Mouse (Mus musculus) lung, postnatal 0 days (tissue): Measurements from ENCODE around the gene Mdm2. TPM values are rescaled to one million over a fixed set of nuclear protein-coding genes. Genes with fewer than 3 reads are reported as not detected.

Source experiments
- ATAC-seq: fragments of 200-750 bp; cut with Nextera tagmentation; 2 replicates; pipeline ENCODE4 v1.8.0; 2017; ENCODE audit warnings: moderate library complexity
- DNase-seq: peaks from one replicate; pipeline ENCODE4 v3.0.0-alpha.2; 2016; ENCODE audit warnings: low spot score
- H3K27ac ChIP-seq: fragments of 300-500 bp; sonication (generic); 2 replicates; pipeline ENCODE4 v1.5.1; 2014; ENCODE audit warnings: antibody characterized with exemption, mild to moderate bottlenecking, low read length, mixed read lengths
- H3K27me3 ChIP-seq: fragments of 300-500 bp; sonication (generic); replicated peaks from 2 replicates; pipeline ENCODE4 v1.6.1; 2014; ENCODE audit warnings: low read length, mixed read lengths; ENCODE audit not compliant: insufficient read depth
- H3K36me3 ChIP-seq: fragments of 300-500 bp; sonication (generic); 2 replicates; pipeline ENCODE4 v1.6.1; 2014; ENCODE audit warnings: low read length, mixed read lengths; ENCODE audit not compliant: insufficient read depth
- H3K4me1 ChIP-seq: fragments of 300-500 bp; sonication (generic); 2 replicates; pipeline ENCODE4 v1.6.1; 2014; ENCODE audit warnings: antibody characterized with exemption, low read depth, low read length, mixed read lengths; ENCODE audit not compliant: insufficient read depth
- H3K4me2 ChIP-seq: fragments of 300-500 bp; sonication (generic); replicated peaks from 2 replicates; pipeline ENCODE4 v1.6.1; 2014; ENCODE audit warnings: low read depth, mild to moderate bottlenecking, low read length, moderate library complexity, mixed read lengths
- H3K4me3 ChIP-seq: fragments of 300-500 bp; sonication (generic); 2 replicates; pipeline ENCODE4 v1.5.1; 2014; ENCODE audit warnings: low read depth, low read length
- H3K9ac ChIP-seq: fragments of 300-500 bp; sonication (generic); replicated peaks from 2 replicates; pipeline ENCODE4 v1.6.1; 2014; ENCODE audit warnings: low read depth, mild to moderate bottlenecking
- H3K9me3 ChIP-seq: fragments of 300-500 bp; sonication (generic); 2 replicates; pipeline ENCODE4 v1.6.1; 2016; ENCODE audit warnings: low read length, mixed read lengths
- CTCF ChIP-seq: IDR thresholded peaks from 2 replicates; pipeline ENCODE4 v1.5.1; 2016; ENCODE audit warnings: antibody characterized with exemption, mild to moderate bottlenecking
- EP300 ChIP-seq: IDR thresholded peaks from 2 replicates; pipeline ENCODE4 v1.6.1; 2016; ENCODE audit warnings: antibody characterized with exemption, mild to moderate bottlenecking, control low read depth
- WGBS: fragments of 180-500 bp; shearing (Covaris S2); extraction: QIAGEN DNeasy Blood & Tissue Kit; methylation state at CpG from one replicate; pipeline ENCODE4 v1.1.7; 2014; 5-methylcytosine and 5-hydroxymethylcytosine counted together
- polyA plus RNA-seq: library from polyadenylated mRNA; unstranded; fragments of >200 nt; fragmentation: Nextera tagmentation; extraction: Ambion mirVana; gene quantifications from 2 replicates; pipeline ENCODE4 v1.2.1, GENCODE M21; 2015

Gene Mdm2
- polyA plus RNA-seq, 1 experiment from 2014 or later: 22.7 TPM

DNA sequence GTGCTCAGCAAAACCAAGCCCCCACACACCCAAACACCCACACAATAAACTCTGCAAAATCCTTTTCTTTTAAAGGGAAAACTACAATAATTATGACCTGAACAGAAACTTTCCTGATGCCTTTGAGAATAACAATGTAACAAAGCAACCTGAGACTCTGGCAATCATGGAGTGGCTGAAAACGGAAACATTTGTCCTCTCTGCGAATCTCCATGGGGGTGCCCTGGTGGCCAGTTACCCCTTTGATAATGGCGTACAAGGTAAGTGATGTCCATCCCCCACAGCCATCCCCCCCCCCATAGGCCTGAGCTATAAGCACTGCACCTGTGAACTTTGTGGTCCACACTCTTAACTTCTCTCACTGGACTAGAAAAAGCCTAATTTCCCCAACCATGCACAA lies 40.5 kb downstream of the Mdm2 start:
- Histone ChIP-seq H3K4me2 (no peak overlapping the region), H3K4me1 (no peaks in the 10 kb centered on the region), H3K9ac (no peak overlapping the region), H3K9me3 (no peaks in the 10 kb centered on the region), H3K4me3 (no peak overlapping the region), H3K27me3 (no peaks in the 10 kb centered on the region), H3K27ac (no peak overlapping the region), H3K36me3 (no peaks in the 10 kb centered on the region)
- no peak for DNase-seq
- no peak for ATAC-seq
- no peak for TF ChIP-seq CTCF
- 83% methylated on average over 3 of the region's 3 CpGs for WGBS

DNA sequence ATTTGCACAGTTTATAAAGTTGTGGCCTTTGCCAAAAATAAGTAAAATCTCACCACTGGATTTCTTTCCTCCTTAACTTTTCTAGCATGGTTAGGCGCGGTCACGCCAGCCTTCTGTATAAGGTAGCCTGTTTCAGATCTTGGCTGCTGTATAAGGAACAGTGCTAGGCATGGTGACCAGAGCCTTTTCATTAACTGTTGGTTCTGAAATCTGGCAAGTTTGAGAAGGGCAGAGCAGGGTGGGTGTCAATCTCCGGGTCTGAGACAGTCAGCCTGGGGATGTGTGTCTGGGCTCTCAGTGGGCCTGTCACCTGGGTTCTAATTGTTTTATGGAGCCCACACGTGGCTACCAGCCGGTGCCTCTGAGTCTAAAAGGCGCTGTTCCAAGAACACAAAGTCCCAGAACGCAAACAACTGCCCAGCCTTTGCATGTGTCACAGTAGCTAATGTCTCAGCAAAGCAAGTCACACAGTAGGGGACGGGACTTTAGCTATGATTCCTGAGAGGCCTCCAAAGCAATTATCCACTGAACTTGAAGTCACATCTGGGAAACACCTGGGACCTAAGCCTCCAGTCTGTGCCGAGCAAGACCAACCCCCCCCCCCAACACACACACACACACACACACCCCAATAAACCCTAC lies 41.0 kb downstream of the Mdm2 start:
- H3K27ac ChIP-seq: no peak overlapping the region
- no peak overlapping the region for H3K9ac ChIP-seq
- DNase-seq: peak; percentile 57
- TF ChIP-seq EP300: peak; percentile 62; the same call in 1 of the 2 replicates
- TF ChIP-seq CTCF: no peak
- 59% methylated on average over 10 of the region's 10 CpGs for WGBS
- H3K4me2 ChIP-seq: no peak overlapping the region
- no peaks in the 10 kb centered on the region for H3K4me1 ChIP-seq
- H3K4me3 ChIP-seq: no peak overlapping the region
- H3K9me3 ChIP-seq: no peaks in the 10 kb centered on the region
- H3K27me3 ChIP-seq: no peaks in the 10 kb centered on the region
- ATAC-seq: peak; percentile 77
- H3K36me3 ChIP-seq: no peaks in the 10 kb centered on the region

GRCm38 (mm10) chr10:117668546-117669300 lies 41.8 kb downstream of the Mdm2 start:
- no peak overlapping the region for H3K9ac ChIP-seq
- no peak overlapping the region for H3K27ac ChIP-seq
- no peaks in the 10 kb centered on the region for H3K36me3 ChIP-seq
- no peaks in the 10 kb centered on the region for H3K4me1 ChIP-seq
- no peaks in the 10 kb centered on the region for H3K9me3 ChIP-seq
- no peak for TF ChIP-seq CTCF
- no peak for TF ChIP-seq EP300
- no peak overlapping the region for H3K4me2 ChIP-seq
- DNase-seq (no peak), ATAC-seq (no peak)
- no peak overlapping the region for H3K4me3 ChIP-seq
- no peaks in the 10 kb centered on the region for H3K27me3 ChIP-seq
- WGBS: 72% methylated on average over 10 of the region's 10 CpGs

- H3K27me3 ChIP-seq: no peaks in the 10 kb centered on the region
- H3K9me3 ChIP-seq: no peaks in the 10 kb centered on the region
- no peak for ATAC-seq
- WGBS: 93% methylated on average over 28 of the region's 28 CpGs
- H3K27ac ChIP-seq: no peak overlapping the region
- H3K9ac ChIP-seq: no peak overlapping the region
- H3K4me1 ChIP-seq: peaks cover 3% of the 10 kb centered on the region; the same call in 1 of the 2 replicates
- H3K4me2 ChIP-seq: no peak overlapping the region
- H3K4me3 ChIP-seq: no peak overlapping the region
- TF ChIP-seq EP300: no peak
- TF ChIP-seq CTCF: no peak
- H3K36me3 ChIP-seq: no peaks in the 10 kb centered on the region
- DNase-seq: no peak
These were observed 42.7 kb downstream of the Mdm2 start for GRCm38 (mm10) chr10:117667663-117668507.

- H3K4me1 ChIP-seq: peaks cover 6% of the 10 kb centered on the region; the same call in 1 of the 2 replicates
- H3K27me3 ChIP-seq: no peaks in the 10 kb centered on the region
- DNase-seq (no peak), ATAC-seq (no peak)
- TF ChIP-seq EP300: no peak
- no peak for TF ChIP-seq CTCF
- WGBS: 89% methylated on average over 9 of the region's 9 CpGs
- no peaks in the 10 kb centered on the region for H3K36me3 ChIP-seq
- H3K9ac ChIP-seq: no peak overlapping the region
- no peaks in the 10 kb centered on the region for H3K9me3 ChIP-seq
- no peak overlapping the region for H3K4me2 ChIP-seq
- no peak overlapping the region for H3K4me3 ChIP-seq
- H3K27ac ChIP-seq: no peak overlapping the region
These were observed 43.5 kb downstream of the Mdm2 start for GRCm38 (mm10) chr10:117666947-117667630.

GRCm38 (mm10) chr10:117666361-117666760 lies 44.2 kb downstream of the Mdm2 start:
- 87% methylated on average over 3 of the region's 3 CpGs for whole genome bisulfite sequencing
- Histone ChIP-seq H3K36me3 (no peaks in the 10 kb centered on the region), H3K27ac (no peak overlapping the region)

More at GRCm38 (mm10) chr10:117666361-117666760, 44.2 kb downstream of the Mdm2 start:
- ATAC-seq (no peak), DNase-seq (no peak)
- TF ChIP-seq CTCF: no peak
- no peak for TF ChIP-seq EP300
- Histone ChIP-seq H3K4me2 (no peak overlapping the region), H3K9ac (no peak overlapping the region), H3K9me3 (no peaks in the 10 kb centered on the region), H3K4me3 (no peak overlapping the region), H3K4me1 (peaks cover 6% of the 10 kb centered on the region; the same call in 1 of the 2 replicates), H3K27me3 (no peaks in the 10 kb centered on the region)
